Mouse (Mus musculus) embryo, embryonic 11 days (tissue): ENCODE results near the gene Rnasek.

Source experiments
- DNase-seq: peaks from one replicate; pipeline ENCODE4 v3.0.0-alpha.2; 2015

The Rnasek gene

GRCm38 (mm10) chr11:70235254-70235900, 4.3 kb downstream of the Rnasek start:
- no peak for DNase-seq

DNA sequence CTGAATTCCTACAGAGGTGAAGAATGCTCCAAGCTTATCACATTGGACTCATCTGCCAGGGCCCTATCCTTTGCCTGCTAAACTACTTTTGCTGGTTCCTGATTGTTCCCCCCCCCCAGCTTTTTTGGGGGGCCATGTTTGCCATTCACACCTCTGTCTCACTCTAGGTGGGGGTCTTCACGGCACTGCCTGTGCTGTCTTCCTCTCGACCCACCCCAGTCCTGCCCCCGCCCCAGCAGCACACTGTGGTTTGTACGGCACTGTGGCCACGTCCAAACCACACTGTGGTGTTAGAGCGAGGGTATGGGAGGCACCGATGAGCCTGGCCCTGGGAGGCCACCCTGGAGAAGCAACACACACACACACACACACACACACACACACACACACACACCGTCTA, 5.1 kb downstream of the Rnasek start:
- no peak for DNase-seq

- no peak for DNase-seq
These were observed 5.6 kb downstream of the Rnasek start for GRCm38 (mm10) chr11:70234037-70234436.

DNA sequence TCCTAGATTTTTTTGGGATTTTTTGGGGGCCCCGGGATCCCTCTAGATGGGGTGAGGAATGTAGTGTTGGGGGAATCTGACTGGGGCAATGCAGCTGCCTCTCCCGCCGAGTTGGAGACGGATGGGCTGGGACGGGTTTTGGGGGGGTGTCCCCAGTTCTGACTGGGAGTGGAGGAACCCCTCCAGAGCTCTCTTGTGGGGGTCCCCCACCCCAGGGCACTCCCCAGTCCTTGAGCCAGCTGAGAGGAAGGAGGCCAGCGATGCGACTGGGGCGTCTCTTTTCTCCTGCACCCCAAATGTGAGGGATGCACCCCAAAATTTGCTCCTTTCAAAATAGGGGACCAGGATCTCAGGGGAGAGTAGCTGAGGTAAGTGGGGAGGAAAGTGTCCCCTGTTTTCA, 6.6 kb downstream of the Rnasek start:
- DNase-seq: no peak

GRCm38 (mm10) chr11:70232546-70232945, 7.1 kb downstream of the Rnasek start:
- peak; percentile 81 for DNase-seq

- peak; percentile 90 for DNase-seq
These were observed 9.4 kb downstream of the Rnasek start for GRCm38 (mm10) chr11:70230239-70230727.

- peak; percentile 47 for DNase-seq
These were observed 10.2 kb downstream of the Rnasek start, which contains the start of gene Bcl6b for GRCm38 (mm10) chr11:70229260-70230010. Gene Bcl6b (minus strand): TSS chr11:70229798.

DNA sequence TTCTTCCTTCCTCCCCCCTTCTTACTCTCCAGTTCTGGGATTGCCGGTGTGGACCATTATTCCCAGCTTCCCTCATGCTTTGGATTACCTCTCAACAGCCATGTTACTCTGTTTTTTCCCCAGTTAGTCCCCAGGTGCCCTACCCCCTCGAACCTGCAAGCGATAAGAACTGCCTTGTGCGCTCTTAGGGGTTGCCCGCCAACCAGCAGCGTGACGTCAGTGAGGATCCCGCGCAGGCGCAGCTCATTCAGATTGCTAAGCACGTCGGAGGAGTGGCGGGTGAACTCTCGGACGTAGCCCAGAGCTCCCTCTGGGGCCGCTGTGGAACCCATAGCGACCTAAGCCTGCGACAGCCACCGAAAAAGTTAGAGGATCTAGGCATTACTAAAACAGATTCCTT, 10.8 kb downstream of the Rnasek start:
- peak; percentile 89 for DNase-seq

DNA sequence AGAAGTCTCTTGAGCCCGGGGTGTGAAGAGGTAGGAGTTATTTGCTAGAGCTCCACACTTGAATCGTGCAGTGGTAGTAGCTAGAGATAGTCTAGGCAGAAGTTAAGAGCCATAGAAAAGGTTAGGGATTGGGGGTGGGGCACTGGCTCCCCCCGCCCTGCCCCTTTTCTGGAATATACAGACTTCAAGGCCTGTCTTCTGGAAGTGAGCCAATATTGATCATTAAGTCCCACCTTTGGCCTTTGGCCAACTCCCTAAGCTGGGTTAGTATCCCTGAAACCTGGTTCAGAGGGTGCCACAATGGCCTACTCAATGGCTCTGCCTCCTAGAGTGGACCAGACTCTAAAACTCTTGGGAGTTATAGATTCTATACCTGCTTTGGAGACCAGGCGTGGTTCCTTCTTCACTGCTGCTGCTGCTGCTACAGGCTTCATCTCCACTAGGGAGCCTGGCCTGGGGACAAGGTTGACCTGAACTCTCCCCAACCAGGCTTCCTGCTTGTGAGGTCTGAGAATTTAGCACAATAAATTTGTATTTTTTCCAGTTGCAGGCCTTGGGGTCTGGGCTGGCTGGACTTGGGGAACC, 11.9 kb downstream of the Rnasek start:
- DNase-seq: no peak

- DNase-seq: no peak
These were observed 12.5 kb downstream of the Rnasek start for GRCm38 (mm10) chr11:70227126-70227525.

DNA sequence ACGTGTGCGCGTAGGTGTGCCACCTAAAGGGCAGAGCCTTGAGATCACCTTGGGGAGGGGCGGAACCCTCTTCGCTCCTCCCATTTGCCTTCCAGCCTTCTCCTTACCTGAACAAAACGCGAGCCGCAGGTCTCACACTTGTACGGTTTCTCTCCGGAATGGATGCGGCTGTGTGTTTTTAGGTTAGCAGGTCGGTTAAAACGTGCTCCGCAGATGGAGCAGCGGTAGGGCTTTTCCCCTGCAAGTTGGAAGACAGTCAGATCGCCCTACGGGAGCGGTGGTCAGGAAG, 13.1 kb downstream of the Rnasek start:
- no peak for DNase-seq

GRCm38 (mm10) chr11:70225798-70226601, 13.6 kb downstream of the Rnasek start:
- peak; percentile 30 for DNase-seq

- no peak for DNase-seq
These were observed 15.9 kb downstream of the Rnasek start for GRCm38 (mm10) chr11:70223724-70224123.

- no peak for DNase-seq
These were observed 17.8 kb downstream of the Rnasek start for GRCm38 (mm10) chr11:70221603-70222500.

- peak; percentile 97 for DNase-seq
These were observed 18.7 kb downstream of the Rnasek start, which contains the start of gene Slc16a13 for GRCm38 (mm10) chr11:70220731-70221602. Gene Slc16a13 (minus strand): TSS chr11:70221064.

- no peak for DNase-seq
These were observed 19.3 kb downstream of the Rnasek start for GRCm38 (mm10) chr11:70220323-70220722.

GRCm38 (mm10) chr11:70219873-70220272, 19.8 kb downstream of the Rnasek start:
- DNase-seq: no peak

DNA sequence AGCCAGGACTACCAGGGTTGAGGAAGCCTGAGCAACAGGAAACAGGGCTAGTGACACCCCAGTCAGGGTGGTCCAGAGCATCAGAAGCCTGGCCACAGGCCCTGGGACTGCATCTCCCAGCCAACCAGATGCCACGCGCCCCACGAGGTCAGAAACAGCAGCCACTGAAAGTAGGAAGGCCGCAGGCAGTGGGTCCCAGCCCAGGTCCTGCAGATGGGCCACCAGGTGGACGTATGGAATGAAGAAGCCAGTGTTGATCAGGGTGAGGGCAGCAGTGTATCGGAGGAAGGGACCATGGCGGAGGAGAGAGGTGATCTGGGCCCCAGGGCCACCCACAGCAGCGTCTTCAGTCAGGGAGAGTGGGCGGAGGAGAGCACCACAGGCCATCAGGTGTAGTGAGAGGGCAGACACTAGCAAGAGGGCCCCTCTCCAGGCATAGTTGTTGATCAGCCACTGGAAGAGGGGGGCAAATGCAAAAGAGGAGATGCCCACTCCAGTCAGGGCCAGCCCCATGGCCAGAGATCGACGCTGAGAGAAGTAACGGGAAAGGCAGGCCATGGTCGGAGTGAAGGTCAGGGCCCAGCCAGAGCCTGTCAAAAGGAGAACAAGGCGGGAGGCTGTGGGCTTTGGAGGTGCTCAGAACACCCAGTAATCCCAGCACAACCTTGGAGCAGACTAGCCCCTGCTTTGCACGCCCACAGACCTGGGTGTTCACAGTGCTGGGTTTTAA, 20.7 kb downstream of the Rnasek start:
- no peak for DNase-seq

DNA sequence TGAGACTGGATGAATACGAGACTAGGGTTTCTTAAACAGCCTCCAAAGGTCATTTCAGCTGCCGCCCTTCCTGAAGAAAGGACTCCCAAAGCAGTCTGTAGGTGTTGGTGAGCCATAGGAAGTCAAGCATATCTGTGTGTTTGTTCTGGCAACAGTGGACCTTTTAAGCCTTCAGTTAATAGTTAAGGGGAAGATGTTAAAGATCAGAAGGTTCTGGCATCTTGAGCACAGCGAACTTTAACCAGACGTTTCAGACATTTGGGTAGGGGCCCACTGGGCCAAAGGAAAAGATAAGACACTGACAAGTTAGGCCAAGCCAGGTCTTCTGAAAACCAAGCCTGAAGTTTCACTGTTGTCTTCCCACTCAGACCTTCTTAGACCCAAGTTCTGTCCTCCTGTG, 21.6 kb downstream of the Rnasek start:
- DNase-seq: no peak

- no peak for DNase-seq
These were observed 23.5 kb downstream of the Rnasek start for GRCm38 (mm10) chr11:70216103-70216502.
